Mouse (Mus musculus) adrenal gland, postnatal 4 days (tissue): ENCODE results near the gene Fancl. TPM values are rescaled to one million over a fixed set of nuclear protein-coding genes. Genes with fewer than 3 reads are reported as not detected.

Experiments
- DNase-seq, 2 experiments: peaks; one replicate each; pipeline ENCODE4 v3.0.0; 2021 to 2022; ENCODE audit warnings: low spot score in 2 of 2, mixed read lengths in 2 of 2
- total RNA-seq, 2 experiments: library from RNA; stranded (reverse); gene quantifications; 2 replicates each; pipeline ENCODE4 v1.2.3; 2021

The Fancl gene
- total RNA-seq, 2 experiments from 2014 or later: 18.2 to 20.4 TPM

DNA sequence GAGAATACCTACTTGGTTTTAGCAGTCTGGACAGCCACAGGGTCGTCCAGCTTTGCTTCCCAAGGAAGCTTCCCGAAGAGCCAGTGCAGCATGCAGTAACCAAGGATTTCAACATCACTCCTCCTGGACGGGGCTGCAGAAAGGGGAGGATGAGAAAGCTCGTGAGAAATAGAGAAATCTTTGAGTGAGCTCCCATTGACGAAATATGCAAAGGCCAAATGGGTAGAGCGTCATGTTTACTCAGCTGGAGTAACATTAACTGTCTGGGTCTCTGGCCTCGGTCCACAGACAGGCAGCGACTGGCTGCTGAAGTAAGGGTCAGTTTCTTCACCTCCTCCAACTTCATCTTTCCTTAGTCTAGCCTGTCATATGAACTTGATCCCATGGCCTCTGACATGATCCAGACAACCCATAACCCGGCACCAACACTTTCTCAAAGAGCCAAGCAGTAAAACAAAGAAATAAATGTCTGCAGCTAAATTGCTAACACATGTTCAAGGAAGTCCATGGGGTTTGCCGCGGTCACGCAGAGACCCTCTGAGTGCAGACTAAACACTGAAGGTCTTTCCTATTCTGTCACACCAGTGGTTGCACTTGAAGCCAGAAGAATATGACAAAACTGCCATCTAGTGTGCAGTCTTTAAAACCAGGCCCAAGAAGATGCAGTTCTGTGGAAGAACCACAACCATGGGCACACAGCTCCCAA lies 104.0 kb downstream of the Fancl start:
- DNase-seq: no peak

DNA sequence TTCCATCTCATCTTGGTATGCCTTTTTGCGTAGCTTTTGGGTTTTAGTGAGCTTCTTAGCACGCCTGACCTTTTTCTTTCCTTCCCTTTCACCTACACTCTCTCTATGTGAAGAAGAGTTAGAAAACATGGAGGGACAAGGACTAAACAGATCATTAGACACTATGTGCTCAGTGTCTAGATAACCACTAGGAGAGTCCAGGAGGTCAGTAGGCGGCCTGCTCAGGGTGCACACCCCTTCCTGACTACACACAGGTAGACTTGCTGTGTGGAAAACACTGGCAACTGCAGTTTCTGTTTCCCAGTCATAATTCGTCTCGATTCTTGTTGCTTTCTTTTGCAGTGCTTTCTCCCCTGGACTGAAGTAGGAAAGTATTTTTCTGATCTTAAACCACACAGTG lies 110.0 kb downstream of the Fancl start:
- no peak for DNase-seq

- DNase-seq: no peak
These were observed 127.7 kb downstream of the Fancl start for GRCm38 (mm10) chr11:26513683-26514082.

DNA sequence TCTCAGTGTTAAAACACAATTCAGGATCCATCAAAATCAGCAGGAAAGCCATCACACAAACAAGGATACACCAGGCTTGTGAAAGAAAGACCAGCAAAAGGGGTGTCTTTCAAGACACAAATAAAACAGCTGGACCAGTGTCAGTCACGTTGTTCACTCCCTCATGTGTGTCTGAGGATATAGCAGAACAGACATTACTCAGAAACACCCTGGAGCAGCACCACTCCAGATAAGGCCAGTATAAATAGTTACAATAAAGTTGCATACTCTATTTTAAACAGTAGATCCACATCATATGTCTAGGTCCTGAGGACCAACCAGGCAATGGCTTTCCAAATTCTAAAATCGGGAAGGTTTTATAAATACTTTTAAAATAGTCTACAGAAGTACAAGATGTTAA lies 130.2 kb downstream of the Fancl start:
- DNase-seq: no peak

GRCm38 (mm10) chr11:26518991-26519390 lies 133.1 kb downstream of the Fancl start:
- DNase-seq: no peak

Other genes with a start within 250 kb of the Fancl start
- 1 to 10 TPM in 1 of 2 experiments, under 1 TPM in 1; 0.79 to 1.5 TPM for gene 5730522E02Rik, start 175.4 kb upstream of the Fancl start, total RNA-seq
- not detected for gene Gm6899, start 207.1 kb downstream of the Fancl start, total RNA-seq
- gene Vrk2, start 207.9 kb downstream of the Fancl start, total RNA-seq: 10 to 100 TPM; 14.4 to 17.9 TPM